Mouse (Mus musculus) stomach, embryonic 14.5 days (tissue): ENCODE data around the gene Atp13a1. TPM values are rescaled to one million over a fixed set of nuclear protein-coding genes. Genes with fewer than 3 reads are reported as not detected.
A peak's percentile ranks its signal among the peaks of the same experiment; 100 is the strongest.

Experiments used
- ATAC-seq: fragments of 200-750 bp; cut with Nextera tagmentation; 2 replicates; pipeline ENCODE4 v1.8.0; 2017; ENCODE audit warnings: low read depth, moderate TSS enrichment; ENCODE audit not compliant: insufficient number of reproducible peaks, insufficient read depth, low FRiP score
- H3K27ac ChIP-seq: fragments of 300-500 bp; sonication (generic); 2 replicates; pipeline ENCODE4 v1.5.1; 2014; ENCODE audit warnings: mild to moderate bottlenecking, low read length, moderate library complexity, mixed read lengths
- H3K27me3 ChIP-seq: fragments of 300-500 bp; sonication (generic); 2 replicates; pipeline ENCODE4 v1.6.1; 2014; ENCODE audit warnings: low read length, control low read depth, mixed read lengths; ENCODE audit not compliant: control insufficient read depth, insufficient read depth
- H3K36me3 ChIP-seq: fragments of 300-500 bp; sonication (generic); 2 replicates; pipeline ENCODE4 v1.6.1; 2014; ENCODE audit warnings: mild to moderate bottlenecking, control low read depth, low read length, moderate library complexity, mixed read lengths; ENCODE audit not compliant: control insufficient read depth, insufficient read depth
- H3K4me1 ChIP-seq: fragments of 300-500 bp; sonication (generic); 2 replicates; pipeline ENCODE4 v1.6.1; 2014; ENCODE audit warnings: low read length, control low read depth, mixed read lengths; ENCODE audit not compliant: control insufficient read depth, insufficient read depth
- H3K4me2 ChIP-seq: fragments of 300-500 bp; sonication (generic); replicated peaks from 2 replicates; pipeline ENCODE4 v1.6.1; 2014; ENCODE audit warnings: low read depth, low read length, control low read depth
- H3K4me3 ChIP-seq: fragments of 300-500 bp; sonication (generic); 2 replicates; pipeline ENCODE4 v1.5.1; 2014; ENCODE audit warnings: low read depth, low read length, control low read depth
- H3K9ac ChIP-seq: fragments of 300-500 bp; sonication (generic); replicated peaks from 2 replicates; pipeline ENCODE4 v1.6.1; 2014; ENCODE audit warnings: low read depth, mild to moderate bottlenecking, control low read depth, low read length, moderate library complexity, mixed read lengths
- H3K9me3 ChIP-seq: fragments of 300-500 bp; sonication (generic); 2 replicates; pipeline ENCODE4 v1.6.1; 2016; ENCODE audit warnings: low read depth, low read length, control low read depth; ENCODE audit not compliant: control insufficient read depth
- WGBS: fragments of 180-500 bp; shearing (Covaris S2); extraction: QIAGEN DNeasy Blood & Tissue Kit; methylation state at CpG from one replicate; pipeline ENCODE4 v1.1.7; 2014; 5-methylcytosine and 5-hydroxymethylcytosine counted together
- polyA plus RNA-seq: library from polyadenylated mRNA; unstranded; fragments of >200 nt; fragmentation: Nextera tagmentation; extraction: Ambion mirVana; gene quantifications from 2 replicates; pipeline ENCODE4 v1.2.1, GENCODE M21; 2014

The Atp13a1 gene
- polyA plus RNA-seq, 1 experiment from 2014 or later: 45.7 TPM

DNA sequence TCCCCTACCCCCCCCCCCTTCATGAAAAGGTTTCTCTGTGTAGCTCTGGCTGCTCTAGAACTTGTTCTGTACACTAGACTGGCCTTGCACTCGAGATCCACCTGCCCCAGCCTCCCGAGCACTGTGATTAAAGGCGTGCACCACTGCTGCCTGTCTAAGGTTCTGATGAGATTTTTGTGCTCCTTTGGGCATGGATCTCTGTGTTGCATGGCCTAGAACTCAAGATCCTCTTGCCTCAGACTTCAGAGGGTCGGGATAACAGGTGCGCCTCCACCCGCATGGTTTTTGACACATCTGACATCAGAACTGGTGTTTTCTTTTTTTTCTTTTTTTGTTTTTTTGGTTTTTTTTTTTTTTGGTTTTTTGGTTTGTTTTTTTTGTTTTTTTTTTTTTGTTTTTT is 13.6 kb downstream of the Atp13a1 start:
- ATAC-seq: no peak
- no peaks in the 10 kb centered on the region for H3K27me3 ChIP-seq
- H3K9me3 ChIP-seq: no peaks in the 10 kb centered on the region
- no peak overlapping the region for H3K4me2 ChIP-seq
- H3K9ac ChIP-seq: no peak overlapping the region
- H3K4me3 ChIP-seq: no peak overlapping the region
- WGBS: 91% methylated on average over 6 of the region's 6 CpGs
- H3K27ac ChIP-seq: no peak overlapping the region
- H3K4me1 ChIP-seq: no peaks in the 10 kb centered on the region
- H3K36me3 ChIP-seq: peaks cover 80% of the 10 kb centered on the region

DNA sequence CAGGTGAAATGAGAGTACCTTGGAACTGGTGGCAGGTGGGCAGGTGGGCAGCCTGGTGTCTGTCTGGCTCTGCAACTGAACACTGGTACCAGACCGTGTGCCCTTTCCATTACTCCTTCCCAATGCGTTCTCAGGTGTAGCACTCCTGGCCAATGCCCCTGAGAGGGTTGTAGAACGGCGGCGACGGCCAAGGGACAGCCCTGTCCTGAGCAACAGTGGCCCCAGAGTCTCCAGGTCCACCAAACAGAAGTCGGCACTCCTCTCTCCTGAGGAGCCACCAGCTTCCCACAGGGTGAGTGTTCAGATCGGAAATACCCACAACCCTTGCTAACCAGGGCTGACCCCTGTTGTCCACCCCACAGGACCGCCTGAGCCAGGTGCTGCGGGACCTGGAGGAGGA is 14.1 kb downstream of the Atp13a1 start:
- H3K36me3 ChIP-seq: peaks cover 74% of the 10 kb centered on the region
- no peaks in the 10 kb centered on the region for H3K27me3 ChIP-seq
- no peak for ATAC-seq
- no peak overlapping the region for H3K4me2 ChIP-seq
- 91% methylated on average over 10 of the region's 10 CpGs for WGBS
- no peaks in the 10 kb centered on the region for H3K4me1 ChIP-seq
- H3K9ac ChIP-seq: no peak overlapping the region
- H3K4me3 ChIP-seq: no peak overlapping the region
- no peak overlapping the region for H3K27ac ChIP-seq
- H3K9me3 ChIP-seq: no peaks in the 10 kb centered on the region

DNA sequence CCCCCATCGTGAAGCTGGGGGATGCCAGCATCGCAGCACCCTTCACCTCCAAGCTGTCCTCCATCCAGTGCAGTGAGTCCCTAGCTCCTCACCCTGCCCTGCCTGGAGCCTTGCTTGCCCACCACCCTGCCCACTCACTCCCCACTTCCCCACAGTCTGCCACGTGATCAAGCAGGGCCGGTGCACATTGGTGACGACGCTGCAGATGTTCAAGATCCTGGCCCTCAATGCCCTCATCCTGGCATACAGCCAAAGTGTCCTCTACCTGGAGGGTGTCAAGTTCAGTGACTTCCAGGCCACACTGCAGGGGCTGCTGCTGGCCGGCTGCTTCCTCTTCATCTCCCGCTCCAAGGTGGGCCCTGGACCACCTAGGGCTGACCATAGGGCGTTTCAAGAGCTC is 14.5 kb downstream of the Atp13a1 start:
- peaks cover 70% of the 10 kb centered on the region for H3K36me3 ChIP-seq
- WGBS: 91% methylated on average over 9 of the region's 9 CpGs
- H3K9me3 ChIP-seq: no peaks in the 10 kb centered on the region
- no peak overlapping the region for H3K4me3 ChIP-seq
- H3K4me2 ChIP-seq: no peak overlapping the region
- H3K9ac ChIP-seq: no peak overlapping the region
- ATAC-seq: no peak
- no peaks in the 10 kb centered on the region for H3K4me1 ChIP-seq
- no peak overlapping the region for H3K27ac ChIP-seq
- no peaks in the 10 kb centered on the region for H3K27me3 ChIP-seq

DNA sequence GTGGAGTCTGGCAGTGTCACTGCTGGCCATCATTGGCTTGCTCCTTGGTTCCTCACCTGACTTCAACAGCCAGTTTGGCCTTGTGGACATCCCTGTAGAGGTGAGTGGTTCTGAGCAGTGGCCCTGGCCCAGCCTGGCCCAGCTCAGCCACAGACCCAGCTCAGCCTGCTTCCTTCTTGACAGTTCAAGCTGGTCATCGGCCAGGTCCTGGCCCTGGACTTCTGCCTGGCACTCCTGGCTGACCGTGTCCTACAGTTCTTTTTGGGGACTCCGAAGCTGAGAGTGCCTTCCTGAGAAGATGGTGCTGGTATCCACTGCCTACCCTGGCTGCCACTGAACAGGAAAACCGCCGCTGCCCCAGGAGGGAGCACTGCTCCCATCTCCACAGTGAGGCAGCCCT is 16.3 kb downstream of the Atp13a1 start:
- ATAC-seq: no peak
- no peaks in the 10 kb centered on the region for H3K4me1 ChIP-seq
- no peak overlapping the region for H3K9ac ChIP-seq
- no peaks in the 10 kb centered on the region for H3K27me3 ChIP-seq
- H3K27ac ChIP-seq: no peak overlapping the region
- no peak overlapping the region for H3K4me3 ChIP-seq
- no peak overlapping the region for H3K4me2 ChIP-seq
- WGBS: 92% methylated on average over 5 of the region's 5 CpGs
- H3K36me3 ChIP-seq: peaks cover 60% of the 10 kb centered on the region
- H3K9me3 ChIP-seq: no peaks in the 10 kb centered on the region

DNA sequence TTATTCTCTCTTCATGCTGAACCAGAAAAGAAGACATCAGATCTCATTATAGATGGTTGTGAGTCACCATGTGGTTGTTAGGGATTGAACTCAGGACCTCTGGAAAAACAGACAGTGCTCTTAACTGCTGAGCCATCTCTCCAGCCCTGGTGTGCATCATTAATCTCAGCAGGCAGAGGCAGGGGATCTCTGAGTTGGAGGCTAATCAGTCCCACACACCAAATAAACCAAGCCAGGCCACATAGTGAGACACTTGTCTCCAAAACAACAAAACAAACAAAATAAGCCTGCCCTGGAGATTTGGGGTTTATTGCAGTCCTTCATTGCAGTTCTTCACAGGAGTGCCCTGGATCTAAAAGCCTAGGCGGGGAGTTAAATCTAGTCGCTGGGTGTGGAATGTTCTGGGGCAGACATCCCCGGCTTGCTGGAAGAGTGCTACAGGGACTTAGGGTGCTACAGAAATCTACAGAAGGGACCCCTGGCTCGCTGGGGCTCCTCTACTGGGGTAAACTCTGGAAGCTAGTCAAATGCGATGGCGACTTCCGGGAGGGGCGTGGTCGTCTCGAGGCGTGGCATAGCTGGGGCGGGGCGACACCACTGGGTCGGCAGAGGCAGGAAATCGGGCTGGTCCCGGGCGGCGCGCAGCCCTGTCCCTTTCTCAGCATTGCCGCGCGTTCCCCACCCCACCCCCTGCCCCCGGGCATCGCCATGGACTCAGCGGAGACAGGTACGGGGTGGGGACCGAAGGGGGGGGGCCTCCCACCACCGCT is 17.3 kb downstream of the Atp13a1 start, which contains the start of gene Gmip:
TSS of gene Gmip (plus strand) at position 586 of the 770 bp plus-strand sequence.
- H3K36me3 ChIP-seq: peaks cover 51% of the 10 kb centered on the region
- ATAC-seq: peak; percentile 84
- H3K27ac ChIP-seq: 0 out of 2 replicates have a peak within 1 kb of the TSS, but pooled peaks have one; percentile 30

DNA sequence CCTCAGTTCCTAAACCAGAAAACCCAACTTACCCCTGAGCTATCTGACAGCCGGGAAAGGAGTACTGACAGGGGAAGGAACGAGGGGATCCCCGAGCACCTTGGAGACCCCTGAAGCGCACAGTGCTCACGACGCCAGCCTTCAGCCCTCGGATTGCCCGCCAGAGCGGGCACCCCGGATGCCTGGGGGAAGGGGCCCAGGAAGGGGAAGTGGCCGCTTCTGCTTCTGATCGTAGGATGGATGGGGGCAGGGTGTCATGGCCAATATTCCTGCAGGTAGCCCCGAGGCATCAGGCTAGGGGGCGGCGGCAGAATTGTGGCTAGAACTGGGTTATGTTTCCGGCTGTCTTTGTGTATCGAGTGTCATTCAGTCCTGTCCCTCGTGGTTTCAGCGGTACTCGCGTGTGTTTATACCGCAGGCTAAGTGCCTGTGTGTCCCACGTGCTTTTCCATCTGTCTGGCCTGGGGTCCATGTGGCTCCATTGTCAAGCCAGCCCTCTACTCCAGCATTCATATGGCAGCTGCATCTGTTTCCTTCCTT is 18.0 kb downstream of the Atp13a1 start:
- no peaks in the 10 kb centered on the region for H3K9me3 ChIP-seq
- peaks cover 45% of the 10 kb centered on the region for H3K36me3 ChIP-seq
- WGBS: 1% methylated on average over 23 of the region's 23 CpGs
- peak overlapping the region; percentile 54 for H3K4me3 ChIP-seq
- H3K27ac ChIP-seq: 0 out of 2 replicates have a peak overlapping the region, but pooled peaks have one; percentile 30
- H3K4me2 ChIP-seq: peak overlapping the region; percentile 91
- peak; percentile 30; the same call in 1 of the 2 replicates for ATAC-seq
- H3K27me3 ChIP-seq: no peaks in the 10 kb centered on the region
- H3K9ac ChIP-seq: peak overlapping the region; percentile 51
- H3K4me1 ChIP-seq: no peaks in the 10 kb centered on the region

More for the DNA sequence above, 17.3 kb downstream of the Atp13a1 start, which contains the start of gene Gmip:
- Histone ChIP-seq H3K9ac (peak within 1 kb of the TSS; percentile 51), H3K27me3 (no peaks in the 10 kb centered on the region), H3K4me2 (peak within 1 kb of the TSS; percentile 91), H3K4me1 (no peaks in the 10 kb centered on the region), H3K4me3 (peak within 1 kb of the TSS; percentile 54), H3K9me3 (no peaks in the 10 kb centered on the region)
- WGBS: 7% methylated on average over 26 of the region's 28 CpGs

DNA sequence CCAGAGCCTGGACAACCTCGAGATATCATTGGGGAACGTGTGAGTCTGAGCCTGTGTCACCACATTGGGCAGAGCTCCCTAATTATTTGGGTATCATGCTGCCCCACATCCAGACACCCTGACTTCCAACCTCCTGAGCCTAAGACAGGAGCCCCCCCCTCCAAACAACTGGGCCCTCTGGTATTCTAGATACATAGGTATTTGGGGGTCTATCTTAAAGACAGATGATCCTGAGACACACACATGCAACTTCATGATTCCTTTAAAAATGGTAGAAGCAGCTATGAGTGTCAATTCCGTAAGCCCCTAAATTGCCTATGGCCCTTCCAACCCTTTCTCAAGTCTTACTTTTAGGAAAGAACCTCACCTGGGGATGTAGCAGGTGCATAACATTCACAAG is 18.9 kb downstream of the Atp13a1 start:
- no peak overlapping the region for H3K4me3 ChIP-seq
- 0 out of 2 replicates have a peak overlapping the region, but pooled peaks have one; percentile 91 for H3K4me2 ChIP-seq
- H3K27me3 ChIP-seq: no peaks in the 10 kb centered on the region
- no peak for ATAC-seq
- 63% methylated on average over 3 of the region's 3 CpGs for WGBS
- no peak overlapping the region for H3K27ac ChIP-seq
- no peak overlapping the region for H3K9ac ChIP-seq
- H3K4me1 ChIP-seq: no peaks in the 10 kb centered on the region
- no peaks in the 10 kb centered on the region for H3K9me3 ChIP-seq
- H3K36me3 ChIP-seq: peaks cover 44% of the 10 kb centered on the region

DNA sequence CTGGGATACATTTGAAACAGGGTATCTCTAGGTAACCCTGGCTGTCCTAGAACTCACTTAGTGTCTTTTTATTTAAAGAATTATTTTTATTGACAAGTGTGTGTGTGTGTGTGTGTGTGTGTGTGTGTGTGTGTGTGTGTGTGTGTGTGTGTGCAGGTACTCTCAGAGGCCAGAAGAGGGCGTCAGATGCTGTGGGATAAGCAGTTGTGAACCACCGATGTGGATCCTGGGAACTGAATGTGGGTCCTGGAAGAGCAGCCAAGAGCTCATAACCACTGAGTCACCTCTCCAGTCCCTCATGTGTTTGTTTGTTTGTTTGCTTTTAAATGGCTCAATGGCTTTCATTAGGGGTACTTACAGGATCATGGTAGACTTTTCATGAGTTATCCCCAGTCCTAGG is 23.9 kb downstream of the Atp13a1 start:
- no peak overlapping the region for H3K4me3 ChIP-seq
- WGBS: 86% methylated on average over 2 of the region's 2 CpGs
- no peak overlapping the region for H3K9ac ChIP-seq
- no peak for ATAC-seq
- peaks cover 29% of the 10 kb centered on the region for H3K36me3 ChIP-seq
- H3K27ac ChIP-seq: no peak overlapping the region
- H3K27me3 ChIP-seq: no peaks in the 10 kb centered on the region
- no peaks in the 10 kb centered on the region for H3K9me3 ChIP-seq
- no peaks in the 10 kb centered on the region for H3K4me1 ChIP-seq
- no peak overlapping the region for H3K4me2 ChIP-seq
